Mouse (Mus musculus): ENCODE results near the gene Emb.
"Not testable (repeated sequence)": the region's sequence is repeated elsewhere in the genome, so short reads cannot be mapped to it uniquely, and the experiment has no call there.

Emb gene

DNA sequence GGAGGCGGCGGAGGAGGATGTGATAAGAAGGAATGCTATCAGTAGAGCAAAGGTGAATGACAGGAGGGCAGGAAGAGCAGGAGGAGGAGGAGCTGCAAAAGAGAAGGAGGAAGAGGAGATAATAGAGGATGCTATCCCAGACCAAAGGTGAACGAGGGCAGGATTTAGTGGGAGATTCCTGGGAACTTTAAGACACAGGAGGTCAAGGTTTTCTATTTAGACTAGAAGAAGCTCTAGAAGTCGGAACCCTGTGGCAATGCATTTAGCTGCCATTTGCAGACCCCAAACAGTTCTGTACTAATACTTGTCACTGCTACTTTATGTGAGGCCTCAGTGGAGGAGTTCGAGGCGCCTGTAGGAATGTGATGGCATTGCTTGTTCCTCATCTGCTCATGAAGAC, at the start of gene Emb:
Gene Emb, plus strand, starts transcription at position 301 of the 400 bp plus-strand sequence.
- no peak for DNase-seq

DNA sequence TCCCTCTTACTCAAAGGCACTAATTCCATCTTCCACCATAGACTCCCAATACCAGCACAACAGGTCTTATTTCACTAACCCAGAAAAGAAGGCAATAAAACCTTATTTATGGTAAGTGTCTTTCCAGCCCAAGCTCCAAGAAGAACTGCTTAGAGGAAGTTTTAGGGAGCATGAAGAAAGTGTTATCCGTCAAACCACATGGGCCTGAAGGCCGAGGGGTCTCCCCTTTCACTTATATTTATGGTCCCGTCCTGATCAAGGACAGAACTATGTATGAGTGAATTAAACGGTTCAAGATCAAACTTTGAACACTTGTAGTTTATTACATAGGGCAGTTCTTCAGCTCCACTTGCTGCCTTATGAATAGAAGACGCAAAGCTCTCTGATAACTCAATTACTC, 44.4 kb upstream of the Emb start:
- no peak for DNase-seq

DNA sequence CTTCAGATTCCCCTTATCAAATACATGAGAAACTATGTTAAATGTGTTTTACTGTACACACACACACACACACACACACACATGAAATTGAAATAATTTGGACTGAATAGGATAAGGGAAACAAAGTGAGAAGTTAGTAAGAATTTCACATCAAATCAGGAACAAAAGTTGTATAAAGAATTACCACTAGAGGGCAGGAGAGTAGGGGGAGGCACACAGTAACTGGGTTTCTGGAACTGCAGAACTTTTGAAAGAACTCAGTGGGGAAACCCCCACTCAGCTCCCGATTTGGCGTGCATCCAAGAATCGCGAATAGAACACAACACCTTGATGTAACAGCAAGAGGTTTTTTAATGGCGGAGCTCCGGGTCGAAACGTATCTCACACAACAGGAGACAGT, 43.3 kb upstream of the Emb start:
- no peak for DNase-seq

DNA sequence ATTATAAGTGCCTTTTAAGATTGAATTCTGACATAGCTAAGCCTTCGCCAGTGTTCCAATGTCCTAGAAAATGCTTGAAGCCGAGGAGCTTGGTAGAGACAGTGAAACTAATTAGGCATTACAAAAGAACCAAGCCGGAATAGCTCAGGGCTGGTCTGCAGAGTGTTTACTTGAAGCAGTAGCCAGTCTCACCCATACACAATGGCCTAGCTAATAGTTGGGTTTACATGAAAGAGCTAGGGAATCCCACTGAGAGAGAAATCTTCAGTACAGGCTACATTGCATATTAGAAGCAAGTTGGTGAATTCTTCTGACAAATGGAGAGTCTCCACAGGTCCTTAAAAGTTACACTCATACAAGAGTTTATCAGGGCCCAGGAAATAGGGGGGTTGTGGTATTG, 27.4 kb upstream of the Emb start:
- not testable (repeated sequence) for DNase-seq

DNA sequence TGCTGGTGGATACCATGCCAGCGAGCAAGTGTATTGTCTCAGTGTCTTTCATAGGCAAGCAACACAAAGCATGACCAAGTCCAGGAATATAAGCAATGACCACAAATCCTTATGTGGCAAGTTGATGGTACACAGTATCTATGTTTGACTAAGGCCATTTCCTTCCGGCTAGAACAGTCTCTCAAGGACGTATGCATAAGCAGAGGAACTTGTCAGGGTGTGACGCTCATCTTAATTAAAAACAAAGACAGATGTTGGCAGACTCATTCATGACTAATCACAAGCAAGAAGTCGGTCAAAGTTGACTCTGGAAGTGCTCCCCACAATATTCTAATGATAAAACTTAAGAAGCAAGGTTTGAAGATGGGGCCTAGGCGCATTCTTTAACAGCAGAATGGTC, 25.0 kb upstream of the Emb start:
- no peak for DNase-seq

DNA sequence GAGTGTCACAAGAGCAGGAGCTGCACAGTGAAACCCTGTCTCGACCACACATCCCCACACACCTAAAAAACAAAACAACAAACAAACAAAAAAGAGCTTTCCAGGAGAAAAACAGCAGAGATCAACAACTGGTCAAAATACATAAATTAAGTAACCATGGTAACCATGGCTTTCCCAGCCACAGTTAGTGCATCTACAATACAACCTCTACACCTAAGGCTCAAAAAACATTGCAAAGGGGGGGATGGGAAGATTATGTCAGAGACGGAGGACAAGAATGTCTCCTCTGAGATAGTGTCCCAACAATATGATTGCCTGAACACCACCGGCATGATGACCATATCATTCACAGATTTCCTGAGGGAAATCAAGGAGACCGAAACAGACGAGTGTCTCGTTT, 23.0 kb upstream of the Emb start:
- no peak for DNase-seq

DNA sequence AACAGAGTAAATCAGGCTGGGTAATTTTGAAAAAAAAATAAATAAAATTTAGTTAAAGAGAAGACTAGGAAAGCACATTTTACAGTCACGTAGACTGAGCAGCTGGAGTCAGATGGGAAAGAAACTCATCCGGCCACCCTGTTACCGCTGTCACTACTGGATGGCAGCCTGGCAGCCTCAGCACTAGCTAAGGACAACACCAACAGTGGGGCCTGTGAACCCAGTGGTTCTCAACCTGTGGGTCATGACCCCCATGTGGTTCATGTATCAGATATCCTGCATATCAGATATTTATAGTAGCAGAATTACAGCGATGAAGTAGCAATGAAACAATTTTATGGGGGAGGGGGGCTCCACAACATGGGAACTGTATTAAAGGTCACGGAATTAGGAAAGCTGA, 16.2 kb upstream of the Emb start:
- no peak for DNase-seq

DNA sequence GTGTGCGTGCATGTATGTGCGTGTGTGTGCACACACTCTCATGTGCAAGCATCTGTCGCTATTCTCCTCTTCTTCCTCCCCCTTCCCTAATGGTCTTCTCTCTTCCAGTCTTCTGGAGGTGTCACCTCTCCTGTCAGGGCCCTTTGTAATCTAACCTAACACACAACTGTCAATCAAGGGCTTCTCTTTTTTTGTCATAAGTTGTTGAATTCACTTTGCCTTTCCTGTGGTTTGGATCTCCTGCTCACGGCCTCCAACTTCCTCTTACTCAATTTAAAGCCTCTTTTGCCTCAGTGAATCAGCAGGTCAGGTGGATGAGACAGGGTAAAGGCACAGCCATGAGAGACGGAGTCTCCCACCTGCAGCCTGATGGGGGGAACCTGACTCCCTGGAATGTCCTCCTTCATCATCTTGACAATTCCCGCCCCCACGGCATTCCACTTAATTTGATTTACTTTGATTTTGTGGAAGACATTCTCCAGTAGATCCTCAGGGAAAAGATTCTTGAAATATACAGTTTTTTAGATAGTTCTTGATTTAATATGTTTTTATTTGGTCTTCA, 14.8 kb upstream of the Emb start:
- DNase-seq, result no peak

DNA sequence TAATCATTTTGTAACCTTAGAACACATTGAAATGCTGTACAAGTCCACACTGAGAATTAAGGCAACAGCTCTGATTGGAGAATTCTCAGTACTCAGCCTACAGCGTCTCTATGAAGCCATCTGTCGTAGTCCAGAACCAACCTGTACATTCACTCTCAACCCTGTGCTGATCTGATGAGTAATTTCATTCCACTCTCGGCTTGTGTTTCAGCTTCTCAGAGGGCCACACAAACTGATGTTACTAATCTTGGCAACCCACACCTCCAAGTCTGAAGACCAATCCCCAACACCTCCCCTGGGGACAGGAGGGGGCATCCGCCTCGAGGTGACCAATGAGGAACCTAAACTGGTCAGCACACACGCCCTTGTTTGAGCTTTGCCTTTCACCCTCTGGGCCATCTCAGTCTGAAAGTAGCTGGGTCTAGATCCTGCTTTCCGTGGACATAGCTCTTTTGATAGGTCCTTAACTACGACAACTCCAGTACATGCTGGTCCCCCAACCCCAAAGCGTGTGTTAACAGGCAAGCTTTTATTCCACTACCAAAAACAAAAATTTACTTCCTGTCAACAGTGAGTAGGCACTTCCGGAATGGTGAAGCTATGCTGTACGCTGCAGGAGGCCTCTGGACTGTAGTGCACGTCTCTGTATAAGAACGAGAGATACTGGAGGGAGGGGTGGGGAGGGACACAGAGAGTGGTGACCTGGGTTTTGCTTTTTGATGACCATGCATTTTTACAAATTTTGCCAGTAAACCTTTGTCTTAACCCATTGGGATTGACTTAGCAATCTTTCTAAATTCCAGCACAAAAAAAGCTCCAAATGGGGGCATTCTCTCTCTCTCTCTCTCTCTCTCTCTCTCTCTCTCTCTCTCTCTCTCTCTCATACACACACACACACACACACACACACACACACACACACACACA, 12.5 kb upstream of the Emb start:
- DNase-seq, result no peak

DNA sequence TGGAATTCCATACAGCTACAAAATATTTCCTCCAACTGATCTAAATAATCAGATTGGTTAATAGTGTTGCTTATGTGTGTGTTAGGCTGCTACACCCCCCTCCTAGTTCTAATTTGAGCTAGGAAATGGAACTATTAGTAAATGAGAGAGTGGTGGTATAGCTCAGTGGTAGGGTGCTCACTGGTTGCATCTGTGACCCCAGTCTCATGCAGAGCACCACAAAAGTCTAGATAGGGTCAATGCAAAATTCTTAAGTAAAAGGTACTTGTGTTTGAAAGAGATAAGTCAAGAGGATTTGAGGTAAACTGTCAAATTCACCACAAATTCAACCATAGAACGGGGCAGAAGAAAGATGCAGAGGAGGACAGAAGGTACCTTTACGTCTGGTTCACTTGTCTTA, 10.7 kb upstream of the Emb start:
- DNase-seq, result no peak

DNA sequence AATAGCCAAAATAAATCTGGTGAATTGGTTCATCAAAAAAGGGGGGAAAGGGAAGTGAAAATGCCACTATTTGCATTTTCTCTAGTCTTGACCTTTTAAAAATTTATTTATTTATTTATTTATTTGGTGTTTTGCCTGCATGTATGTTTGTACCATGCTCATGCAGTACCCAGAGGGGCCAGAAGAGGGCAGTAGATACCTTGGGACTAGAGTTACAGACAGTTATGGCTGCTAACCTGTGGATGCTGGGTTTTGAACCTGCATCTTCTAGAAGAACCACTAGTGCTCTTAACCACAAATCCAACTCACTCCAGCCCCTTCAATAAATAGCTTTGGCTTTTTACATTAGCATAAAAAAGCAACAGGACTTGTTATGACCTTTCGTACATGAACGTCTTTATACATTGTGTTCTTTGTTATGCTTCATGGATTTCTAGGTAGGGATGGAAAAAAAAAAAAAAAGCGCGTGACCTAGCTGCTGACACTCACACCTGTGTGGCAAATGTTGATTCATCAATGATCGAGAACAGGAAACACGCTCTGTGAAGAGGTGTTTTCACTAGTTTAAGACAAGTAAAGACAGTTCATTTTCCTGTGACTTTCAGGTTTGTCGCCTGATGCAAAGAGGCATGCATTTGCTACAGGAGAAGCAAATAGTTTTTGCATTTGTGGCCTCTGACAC, 9.8 kb upstream of the Emb start:
- peak; percentile 85 for DNase-seq

DNA sequence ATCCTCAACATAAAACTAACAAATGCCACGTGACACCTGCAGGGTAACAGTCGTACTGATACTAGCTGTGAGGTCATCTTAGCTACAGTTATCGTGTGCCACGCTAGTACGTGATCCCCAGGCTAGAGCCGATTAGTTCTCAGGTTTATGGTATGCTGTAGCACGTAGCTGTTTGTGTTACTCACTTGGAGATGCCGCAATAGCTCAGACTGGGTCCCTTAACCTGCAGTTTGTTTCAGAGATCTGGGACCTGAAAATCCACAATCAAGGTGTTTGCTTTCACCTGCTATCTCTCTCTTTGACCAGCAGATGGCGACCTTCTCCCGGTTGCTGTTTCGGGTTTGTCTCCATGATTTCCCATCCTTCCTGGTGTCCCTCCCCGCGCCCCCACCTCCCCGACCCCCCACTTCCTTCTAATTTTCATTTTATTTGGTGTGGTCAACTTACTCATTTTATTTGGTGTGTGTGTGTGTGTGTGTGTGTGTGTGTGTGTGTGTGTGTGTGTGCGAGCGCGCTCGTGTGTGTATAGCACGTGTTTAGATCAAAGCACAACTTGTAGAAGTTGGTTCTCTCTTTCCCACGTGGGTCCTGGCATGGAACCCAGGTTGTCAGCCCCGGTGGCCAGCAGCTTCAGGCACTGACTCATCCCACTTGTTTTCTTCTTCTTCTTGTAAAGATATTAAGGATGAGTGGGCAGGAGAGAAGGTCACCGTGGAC, 5.4 kb upstream of the Emb start:
- no peak for DNase-seq

DNA sequence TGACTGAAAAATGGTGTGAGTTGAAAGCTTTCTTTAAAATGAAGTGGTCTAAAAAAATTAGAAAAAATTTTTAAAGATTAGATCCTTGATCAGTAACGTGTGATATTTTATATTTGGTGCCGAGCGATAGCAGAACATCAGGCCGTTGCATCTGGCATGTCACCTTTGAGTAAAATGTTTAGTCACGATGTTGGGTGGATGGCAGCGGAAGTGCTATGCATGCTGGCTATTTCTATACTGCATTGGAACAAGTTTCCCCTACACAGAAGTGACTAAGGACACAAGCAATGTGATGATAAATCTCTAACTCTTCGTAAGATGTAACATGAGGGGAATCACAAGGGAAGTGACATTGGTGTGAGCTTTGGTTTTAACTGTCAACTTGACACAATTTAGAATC, 3.7 kb upstream of the Emb start:
- DNase-seq, result no peak

DNA sequence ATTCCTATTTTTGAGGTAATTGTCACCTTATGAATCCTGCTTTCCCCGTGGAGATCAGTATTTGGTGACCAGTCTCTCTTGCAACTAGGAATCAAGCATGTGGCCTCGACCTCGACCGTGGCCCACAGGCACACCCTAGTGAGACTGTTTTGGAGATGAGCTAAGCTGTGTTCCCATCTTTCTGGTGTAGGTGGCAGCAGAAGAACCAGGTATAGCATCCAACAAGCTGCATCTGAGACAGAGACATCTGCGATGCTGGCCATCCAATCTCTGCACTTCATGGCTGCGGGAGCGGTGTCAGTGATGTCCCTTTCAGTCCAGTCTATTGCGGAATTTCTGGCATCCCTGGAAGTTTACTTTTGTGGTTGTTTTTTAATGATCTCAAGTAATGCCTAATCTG, 2.3 kb upstream of the Emb start:
- no peak for DNase-seq

DNA sequence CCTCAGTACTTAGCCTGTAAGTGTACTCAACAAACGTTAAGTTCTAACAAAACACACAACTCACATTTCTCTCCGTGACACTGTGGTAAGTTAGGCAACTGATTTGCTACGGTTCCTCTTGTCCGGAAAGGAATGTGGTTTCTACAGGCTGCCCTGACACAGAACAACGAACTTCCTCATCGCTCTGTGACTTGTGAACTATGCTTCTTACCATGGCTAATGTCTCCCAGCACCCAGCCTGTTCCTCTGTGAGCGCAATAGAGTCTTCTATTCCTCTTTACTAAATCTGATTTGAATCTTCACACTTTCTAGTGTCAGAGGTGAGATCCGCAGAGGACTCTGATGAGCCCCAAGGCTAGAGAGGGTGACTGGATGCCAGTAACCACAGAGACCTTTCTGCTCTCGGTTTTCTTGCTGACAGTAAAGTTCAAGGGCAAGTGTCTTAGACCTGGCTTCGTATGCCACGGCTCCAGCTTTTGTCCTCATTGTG, 3.1 kb downstream of the Emb start:
- DNase-seq, result no peak

DNA sequence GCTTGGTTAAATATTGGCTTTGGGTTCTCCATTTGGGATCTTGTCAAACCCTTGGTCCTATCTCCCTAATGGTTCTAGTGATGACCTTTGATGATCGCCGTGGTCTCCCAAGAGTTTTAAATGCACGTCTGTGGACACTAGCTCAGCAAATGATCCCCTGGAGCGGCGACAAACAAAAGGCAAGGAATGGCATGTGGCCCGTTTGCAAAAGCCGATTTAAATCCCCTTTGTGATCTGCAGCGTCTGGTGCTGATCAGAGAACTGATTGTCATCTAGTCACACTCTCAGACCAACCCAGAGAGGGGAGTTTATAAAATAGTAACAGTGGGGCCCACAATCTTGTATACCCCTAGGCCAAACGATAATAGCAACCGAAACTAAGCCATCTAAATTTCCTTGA, 7.1 kb downstream of the Emb start:
- no peak for DNase-seq

DNA sequence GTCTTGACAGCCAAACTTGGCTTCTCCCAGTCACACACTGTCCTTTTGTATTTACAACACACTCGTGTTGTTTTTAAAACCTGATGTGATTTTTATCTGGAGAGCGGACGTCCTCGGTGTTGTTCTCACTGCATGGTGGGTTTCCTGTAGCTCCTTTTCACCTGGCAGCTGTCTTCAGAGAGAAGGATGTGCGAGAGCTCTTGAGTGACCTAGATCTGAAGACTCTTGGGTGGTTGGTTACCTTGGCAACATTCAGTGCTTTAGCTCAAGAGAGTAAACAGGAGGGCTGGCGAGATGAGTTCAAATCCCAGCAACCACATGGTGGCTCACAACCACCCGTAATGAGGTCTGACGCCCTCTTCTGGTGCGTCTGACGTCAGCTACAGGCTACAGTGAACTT, 7.8 kb downstream of the Emb start:
- DNase-seq, result no peak

DNA sequence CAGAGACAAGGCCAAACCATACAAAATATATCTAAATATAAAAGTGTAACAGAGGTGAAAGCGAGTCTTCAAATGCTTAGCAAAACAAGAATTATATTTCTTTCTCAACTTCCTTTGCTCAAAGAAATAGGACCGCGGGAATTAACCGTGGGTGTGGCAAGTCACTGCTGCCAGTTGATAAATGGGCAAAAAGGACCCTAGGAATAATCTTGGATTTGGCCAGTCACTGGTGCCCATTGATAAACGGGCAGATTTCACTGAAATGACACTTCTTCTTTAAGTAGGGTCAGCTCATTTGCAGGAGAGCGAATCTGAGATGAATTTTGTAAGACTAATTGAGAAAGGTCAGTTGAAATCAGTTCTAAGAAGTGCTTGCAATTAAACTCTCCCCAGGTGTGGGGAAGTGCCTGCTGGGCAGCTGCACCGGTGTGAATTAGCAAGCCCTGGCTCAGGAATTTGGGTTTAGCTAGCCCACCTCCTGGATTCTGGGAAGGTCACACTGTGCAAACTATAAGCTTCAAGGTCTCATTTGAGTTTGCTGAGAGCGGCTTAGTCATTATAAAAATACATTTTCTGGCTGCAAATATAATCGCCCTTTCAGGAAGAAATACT, 8.5 kb downstream of the Emb start:
- no peak for DNase-seq

DNA sequence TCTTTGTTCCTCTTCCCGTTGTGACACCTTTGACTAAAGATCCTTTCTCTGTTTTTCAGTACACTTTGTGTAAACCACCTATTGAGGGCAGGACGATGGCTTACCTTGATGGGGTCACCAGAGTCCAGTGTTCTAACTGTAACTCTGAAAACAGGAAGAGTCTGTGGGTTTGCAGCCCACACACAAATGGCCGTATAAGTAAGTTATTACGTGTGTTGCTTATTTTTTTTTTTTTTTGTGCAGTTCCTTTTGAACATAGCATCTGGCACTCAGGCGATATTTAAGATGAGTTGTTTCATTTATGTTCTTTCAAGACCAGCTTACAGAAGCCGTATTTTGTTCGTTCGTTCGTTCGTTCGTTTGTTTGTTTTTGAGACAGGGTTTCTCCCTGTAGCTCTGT, 9.3 kb downstream of the Emb start:
- DNase-seq, result no peak

DNA sequence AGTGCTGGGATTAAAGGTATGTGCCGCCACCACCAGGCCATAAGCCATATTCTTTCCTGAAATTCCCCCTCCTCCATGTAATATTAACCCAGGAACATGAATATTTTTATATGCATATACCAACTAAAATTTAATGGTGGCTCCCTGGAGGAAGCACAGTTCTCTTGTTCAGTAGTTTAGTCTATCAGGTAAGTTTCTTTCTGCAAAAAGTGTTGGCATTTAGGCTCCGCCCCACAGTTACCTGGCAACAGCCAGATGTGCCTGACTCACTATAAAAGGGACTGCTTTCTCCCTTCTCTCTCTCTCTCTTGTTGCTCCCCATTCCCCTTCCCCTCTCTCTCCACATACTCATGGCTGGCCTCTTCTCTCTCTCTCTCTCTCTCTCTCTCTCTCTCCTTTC, 9.8 kb downstream of the Emb start:
- DNase-seq, result no peak

DNA sequence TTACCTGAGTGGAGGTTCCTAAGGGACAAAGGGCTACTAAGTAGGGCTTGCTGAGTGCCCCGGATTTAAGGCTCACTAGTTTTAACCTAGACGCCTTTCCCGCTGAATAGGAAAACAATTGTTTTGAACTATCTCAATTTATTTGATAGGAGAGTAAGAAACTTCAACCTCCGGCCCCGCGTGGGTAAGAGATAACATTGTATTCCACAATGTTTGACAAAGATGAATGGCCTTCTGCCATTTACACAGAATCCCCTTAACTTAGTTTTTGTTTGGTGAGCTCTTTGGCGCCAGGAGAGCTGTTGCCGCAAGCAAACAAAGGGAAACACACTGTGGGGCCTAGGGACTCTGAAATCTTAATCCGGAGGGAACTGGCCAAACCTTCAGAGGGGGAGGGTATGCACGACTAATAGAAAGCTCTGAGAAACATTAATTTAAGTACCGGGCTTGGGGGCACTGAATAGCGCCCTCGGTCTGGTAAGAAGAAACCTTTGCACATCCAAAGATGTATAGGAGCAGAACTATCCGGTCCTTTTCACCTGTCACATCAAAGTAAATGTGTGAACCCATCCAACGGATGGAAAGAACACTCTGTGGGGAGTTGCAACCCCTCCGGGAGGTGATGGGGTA, 11.7 kb downstream of the Emb start:
- no peak for DNase-seq
